Mouse (Mus musculus): ENCODE measurements around the gene Ttll8.

DNA sequence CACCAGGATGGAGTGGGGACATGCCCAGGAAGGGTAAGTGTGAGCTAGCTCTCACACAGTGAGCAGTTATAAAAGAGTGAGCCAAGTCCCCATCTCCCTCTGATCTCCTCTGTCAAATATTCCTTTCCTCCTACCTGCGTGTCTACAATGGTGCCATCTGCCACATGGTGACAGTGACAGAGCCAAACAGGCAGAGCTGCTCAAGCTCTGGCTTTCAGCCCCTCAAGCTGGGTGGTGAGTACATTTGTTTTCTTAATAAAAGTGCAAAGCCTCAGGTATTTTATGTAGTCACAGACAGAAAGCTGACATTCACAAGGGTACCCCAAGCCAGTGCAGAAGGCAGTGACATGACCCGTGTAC lies 16.9 kb downstream of the Ttll8 start:
- no peak for TF ChIP-seq POLR2A (IDR thresholded peaks at IDR 0.05; ENCODE audit: borderline replicate concordance, insufficient read depth, low read length)
- TF ChIP-seq CTCF (IDR thresholded peaks at IDR 0.05; ENCODE audit: borderline replicate concordance, insufficient read depth, low read depth, low read length): no peak

Data from cerebellum, adult 2 months (tissue).